Mouse (Mus musculus) kidney, adult 2 months (tissue): ENCODE data around the gene Olfr1357.

Experiments used
- CTCF ChIP-seq: fragments of 200-500 bp; conservative IDR thresholded peaks from 2 replicates; pipeline ENCODE4 v1.5.1; 2011; ENCODE audit warnings: low read depth, mild to moderate bottlenecking, control low read depth, low read length, moderate library complexity, mixed read lengths; ENCODE audit not compliant: insufficient read depth, insufficient read length
- POLR2A ChIP-seq: fragments of 200-500 bp; IDR thresholded peaks from one replicate; pipeline ENCODE4 v1.6.1; 2011; ENCODE audit warnings: low read depth, low read length, control low read depth

DNA sequence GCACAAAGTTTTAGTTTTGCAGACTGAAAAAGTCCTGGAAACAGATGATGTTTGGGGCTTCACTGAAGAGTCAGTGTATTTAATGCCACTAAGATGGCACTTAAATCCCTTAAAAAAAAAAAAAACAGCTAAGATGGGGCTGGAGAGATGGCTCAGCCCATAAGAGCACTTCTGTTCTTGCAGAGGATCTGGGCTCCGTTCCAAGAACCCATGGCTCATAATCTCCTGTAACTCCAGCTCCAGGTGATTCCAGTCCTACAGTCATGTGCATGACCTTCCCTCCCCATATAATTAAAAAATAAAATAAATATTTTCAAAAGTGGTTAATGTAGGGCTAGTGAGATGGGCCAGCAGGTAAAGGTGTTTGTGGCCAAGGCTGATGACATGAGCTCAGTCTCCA is 52.8 kb downstream of the Olfr1357 start:
- no peak for TF ChIP-seq CTCF
- TF ChIP-seq POLR2A = no peak
